Mouse (Mus musculus): ENCODE results near the gene Lrrc56. TPM values are rescaled to one million over a fixed set of nuclear protein-coding genes. Genes with fewer than 3 reads are reported as not detected.

Gene Lrrc56
- polyA plus RNA-seq, 1 experiment from 2014 or later: 12.1 TPM

GRCm38 (mm10) chr7:141216894-141217293 lies 22.9 kb downstream of the Lrrc56 start:
- peaks cover 97% of the 10 kb centered on the region for H3K4me1 ChIP-seq (replicated peaks)
- no peak for ATAC-seq (ENCODE audit: insufficient read depth)
- H3K36me3 ChIP-seq (replicated peaks): peaks cover 35% of the 10 kb centered on the region
- H3K4me2 ChIP-seq: peak overlapping the region; percentile 100
- WGBS (ENCODE audit: insufficient replicate concordance): 84% methylated on average over 11 of the region's 11 CpGs
- no peaks in the 10 kb centered on the region for H3K9me3 ChIP-seq (replicated peaks)
- peak overlapping the region; percentile 92 for H3K27ac ChIP-seq (replicated peaks)
- no peaks in the 10 kb centered on the region for H3K27me3 ChIP-seq
- peak overlapping the region; percentile 89; the same call in 1 of the 2 replicates for H3K9ac ChIP-seq
- H3K4me3 ChIP-seq (replicated peaks): peak overlapping the region; percentile 80

- ATAC-seq (ENCODE audit: insufficient read depth): no peak
- Histone ChIP-seq H3K4me2 (peak overlapping the region; percentile 100), H3K9ac (0 out of 2 replicates have a peak overlapping the region, but pooled peaks have one; percentile 89), H3K36me3 (replicated peaks) (peaks cover 35% of the 10 kb centered on the region), H3K4me1 (replicated peaks) (peaks cover 97% of the 10 kb centered on the region), H3K9me3 (replicated peaks) (no peaks in the 10 kb centered on the region), H3K4me3 (replicated peaks) (peak overlapping the region; percentile 80), H3K27me3 (no peaks in the 10 kb centered on the region), H3K27ac (replicated peaks) (peak overlapping the region; percentile 92)
- WGBS (ENCODE audit: insufficient replicate concordance): 89% methylated on average over 17 of the region's 17 CpGs
These were observed 23.5 kb downstream of the Lrrc56 start for GRCm38 (mm10) chr7:141217343-141218013.

- WGBS (ENCODE audit: insufficient replicate concordance): 69% methylated on average over 3 of the region's 3 CpGs
- H3K36me3 ChIP-seq (replicated peaks): peaks cover 35% of the 10 kb centered on the region
- H3K4me1 ChIP-seq (replicated peaks): peaks cover 97% of the 10 kb centered on the region
- no peaks in the 10 kb centered on the region for H3K27me3 ChIP-seq
- no peaks in the 10 kb centered on the region for H3K9me3 ChIP-seq (replicated peaks)
- H3K9ac ChIP-seq: no peak overlapping the region
- no peak overlapping the region for H3K4me3 ChIP-seq (replicated peaks)
- no peak for ATAC-seq (ENCODE audit: insufficient read depth)
- peak overlapping the region; percentile 85 for H3K27ac ChIP-seq (replicated peaks)
- peak overlapping the region; percentile 16; the same call in 1 of the 2 replicates for H3K4me2 ChIP-seq
These were observed 24.2 kb downstream of the Lrrc56 start for GRCm38 (mm10) chr7:141218141-141218540.

- Histone ChIP-seq H3K36me3 (replicated peaks) (peaks cover 35% of the 10 kb centered on the region), H3K27ac (replicated peaks) (peak overlapping the region; percentile 85), H3K9me3 (replicated peaks) (no peaks in the 10 kb centered on the region), H3K4me2 (peak overlapping the region; percentile 16; the same call in 1 of the 2 replicates), H3K4me3 (replicated peaks) (no peak overlapping the region), H3K27me3 (no peaks in the 10 kb centered on the region), H3K9ac (no peak overlapping the region), H3K4me1 (replicated peaks) (peaks cover 93% of the 10 kb centered on the region)
- 78% methylated on average over 5 of the region's 5 CpGs for WGBS (ENCODE audit: insufficient replicate concordance)
- ATAC-seq (ENCODE audit: insufficient read depth): no peak
These were observed 24.7 kb downstream of the Lrrc56 start for GRCm38 (mm10) chr7:141218557-141219133.

GRCm38 (mm10) chr7:141219558-141220099 lies 25.7 kb downstream of the Lrrc56 start:
- WGBS (ENCODE audit: insufficient replicate concordance): 88% methylated on average over 1 of the region's 1 CpGs

GRCm38 (mm10) chr7:141220377-141220776 lies 26.4 kb downstream of the Lrrc56 start:
- WGBS (ENCODE audit: insufficient replicate concordance): 72% methylated on average over 1 of the region's 1 CpGs
- no peak for ATAC-seq (ENCODE audit: insufficient read depth)
- Histone ChIP-seq H3K4me1 (replicated peaks) (peaks cover 76% of the 10 kb centered on the region), H3K4me2 (peak overlapping the region; percentile 98), H3K27ac (replicated peaks) (peak overlapping the region; percentile 85), H3K36me3 (replicated peaks) (peaks cover 35% of the 10 kb centered on the region), H3K9me3 (replicated peaks) (no peaks in the 10 kb centered on the region), H3K27me3 (no peaks in the 10 kb centered on the region), H3K4me3 (replicated peaks) (peak overlapping the region; percentile 72), H3K9ac (peak overlapping the region; percentile 81; the same call in 1 of the 2 replicates)

More at GRCm38 (mm10) chr7:141219558-141220099, 25.7 kb downstream of the Lrrc56 start:
- H3K4me2 ChIP-seq: no peak overlapping the region
- no peak for ATAC-seq (ENCODE audit: insufficient read depth)
- H3K9ac ChIP-seq: 0 out of 2 replicates have a peak overlapping the region, but pooled peaks have one; percentile 81
- peaks cover 83% of the 10 kb centered on the region for H3K4me1 ChIP-seq (replicated peaks)
- peaks cover 35% of the 10 kb centered on the region for H3K36me3 ChIP-seq (replicated peaks)
- no peak overlapping the region for H3K4me3 ChIP-seq (replicated peaks)
- peak overlapping the region; percentile 85 for H3K27ac ChIP-seq (replicated peaks)
- no peaks in the 10 kb centered on the region for H3K9me3 ChIP-seq (replicated peaks)
- no peaks in the 10 kb centered on the region for H3K27me3 ChIP-seq

- peak; percentile 97 for ATAC-seq (ENCODE audit: insufficient read depth)
- peaks cover 66% of the 10 kb centered on the region for H3K4me1 ChIP-seq (replicated peaks)
- H3K4me2 ChIP-seq: peak overlapping the region; percentile 98
These were observed 27.5 kb downstream of the Lrrc56 start for GRCm38 (mm10) chr7:141221249-141222125.

GRCm38 (mm10) chr7:141222126-141222467 lies 28.1 kb downstream of the Lrrc56 start:
- no peak for ATAC-seq (ENCODE audit: insufficient read depth)
- H3K27ac ChIP-seq (replicated peaks): peak overlapping the region; percentile 92
- H3K9ac ChIP-seq: peak overlapping the region; percentile 64
- WGBS (ENCODE audit: insufficient replicate concordance): 12% methylated on average over 8 of the region's 8 CpGs
- no peaks in the 10 kb centered on the region for H3K27me3 ChIP-seq
- peak overlapping the region; percentile 98 for H3K4me2 ChIP-seq
- peak overlapping the region; percentile 72 for H3K4me3 ChIP-seq (replicated peaks)
- peaks cover 35% of the 10 kb centered on the region for H3K36me3 ChIP-seq (replicated peaks)
- H3K9me3 ChIP-seq (replicated peaks): no peaks in the 10 kb centered on the region
- peaks cover 60% of the 10 kb centered on the region for H3K4me1 ChIP-seq (replicated peaks)

More at GRCm38 (mm10) chr7:141221249-141222125, 27.5 kb downstream of the Lrrc56 start:
- WGBS (ENCODE audit: insufficient replicate concordance): 7% methylated on average over 44 of the region's 44 CpGs
- H3K9me3 ChIP-seq (replicated peaks): no peaks in the 10 kb centered on the region
- no peaks in the 10 kb centered on the region for H3K27me3 ChIP-seq
- H3K27ac ChIP-seq (replicated peaks): peak overlapping the region; percentile 92
- peak overlapping the region; percentile 72 for H3K4me3 ChIP-seq (replicated peaks)
- H3K36me3 ChIP-seq (replicated peaks): peaks cover 35% of the 10 kb centered on the region
- H3K9ac ChIP-seq: peak overlapping the region; percentile 81

GRCm38 (mm10) chr7:141222696-141223215 lies 28.8 kb downstream of the Lrrc56 start:
- ATAC-seq (ENCODE audit: insufficient read depth): no peak
- WGBS (ENCODE audit: insufficient replicate concordance): 77% methylated on average over 4 of the region's 4 CpGs
- H3K27me3 ChIP-seq: no peaks in the 10 kb centered on the region
- peak overlapping the region; percentile 64; the same call in 1 of the 2 replicates for H3K9ac ChIP-seq
- peak overlapping the region; percentile 98 for H3K4me2 ChIP-seq
- peaks cover 54% of the 10 kb centered on the region for H3K4me1 ChIP-seq (replicated peaks)
- H3K4me3 ChIP-seq (replicated peaks): no peak overlapping the region
- peaks cover 28% of the 10 kb centered on the region for H3K36me3 ChIP-seq (replicated peaks)
- H3K9me3 ChIP-seq (replicated peaks): no peaks in the 10 kb centered on the region
- H3K27ac ChIP-seq (replicated peaks): peak overlapping the region; percentile 92

GRCm38 (mm10) chr7:141226535-141226934 lies 32.6 kb downstream of the Lrrc56 start:
- Histone ChIP-seq H3K27me3 (no peaks in the 10 kb centered on the region), H3K27ac (replicated peaks) (no peak overlapping the region), H3K4me3 (replicated peaks) (no peak overlapping the region), H3K4me2 (no peak overlapping the region), H3K4me1 (replicated peaks) (peaks cover 42% of the 10 kb centered on the region), H3K36me3 (replicated peaks) (peaks cover 12% of the 10 kb centered on the region), H3K9ac (no peak overlapping the region), H3K9me3 (replicated peaks) (no peaks in the 10 kb centered on the region)
- WGBS (ENCODE audit: insufficient replicate concordance): 75% methylated on average over 6 of the region's 6 CpGs
- ATAC-seq (ENCODE audit: insufficient read depth): no peak
